Mouse (Mus musculus) intestine, embryonic 16.5 days (tissue): ENCODE results near the gene Slc4a5. TPM values are rescaled to one million over a fixed set of nuclear protein-coding genes. Genes with fewer than 3 reads are reported as not detected.

ENCODE experiments used
- ATAC-seq: fragments of 200-750 bp; cut with Nextera tagmentation; 2 replicates; pipeline ENCODE4 v1.8.0; 2017; ENCODE audit warnings: moderate TSS enrichment, moderate library complexity
- H3K27ac ChIP-seq: fragments of 300-500 bp; sonication (generic); 2 replicates; pipeline ENCODE4 v1.5.1; 2014; ENCODE audit warnings: mild to moderate bottlenecking, low read length
- H3K27me3 ChIP-seq: fragments of 300-500 bp; sonication (generic); replicated peaks from 2 replicates; pipeline ENCODE4 v1.6.1; 2014; ENCODE audit warnings: low read length, control low read depth, mixed read lengths; ENCODE audit not compliant: control insufficient read depth, insufficient read depth
- H3K36me3 ChIP-seq: fragments of 300-500 bp; sonication (generic); 2 replicates; pipeline ENCODE4 v1.6.1; 2014; ENCODE audit warnings: low read length, control low read depth; ENCODE audit not compliant: control insufficient read depth, insufficient read depth
- H3K4me1 ChIP-seq: fragments of 300-500 bp; sonication (generic); 2 replicates; pipeline ENCODE4 v1.6.1; 2014; ENCODE audit warnings: low read length, control low read depth, mixed read lengths; ENCODE audit not compliant: control insufficient read depth, insufficient read depth
- H3K4me2 ChIP-seq: fragments of 300-500 bp; sonication (generic); 2 replicates; pipeline ENCODE4 v1.6.1; 2014; ENCODE audit warnings: low read depth, low read length, control low read depth
- H3K4me3 ChIP-seq: fragments of 300-500 bp; sonication (generic); 2 replicates; pipeline ENCODE4 v1.5.1; 2014; ENCODE audit warnings: mild to moderate bottlenecking, low read length
- H3K9ac ChIP-seq: fragments of 300-500 bp; sonication (generic); 2 replicates; pipeline ENCODE4 v1.6.1; 2014; ENCODE audit warnings: low read depth, low read length
- H3K9me3 ChIP-seq: fragments of 300-500 bp; sonication (generic); 2 replicates; pipeline ENCODE4 v1.6.1; 2016; ENCODE audit warnings: low read length, control low read depth; ENCODE audit not compliant: control insufficient read depth
- WGBS: fragments of 180-500 bp; shearing (Covaris S2); extraction: QIAGEN DNeasy Blood & Tissue Kit; methylation state at CpG from one replicate; pipeline ENCODE4 v1.1.7; 2014; 5-methylcytosine and 5-hydroxymethylcytosine counted together
- polyA plus RNA-seq: library from polyadenylated mRNA; unstranded; fragments of >200 nt; fragmentation: Nextera tagmentation; extraction: Ambion mirVana; gene quantifications from 2 replicates; pipeline ENCODE4 v1.2.1, GENCODE M21; 2015

Gene Slc4a5
- polyA plus RNA-seq, 1 experiment from 2014 or later = 0.56 TPM

DNA sequence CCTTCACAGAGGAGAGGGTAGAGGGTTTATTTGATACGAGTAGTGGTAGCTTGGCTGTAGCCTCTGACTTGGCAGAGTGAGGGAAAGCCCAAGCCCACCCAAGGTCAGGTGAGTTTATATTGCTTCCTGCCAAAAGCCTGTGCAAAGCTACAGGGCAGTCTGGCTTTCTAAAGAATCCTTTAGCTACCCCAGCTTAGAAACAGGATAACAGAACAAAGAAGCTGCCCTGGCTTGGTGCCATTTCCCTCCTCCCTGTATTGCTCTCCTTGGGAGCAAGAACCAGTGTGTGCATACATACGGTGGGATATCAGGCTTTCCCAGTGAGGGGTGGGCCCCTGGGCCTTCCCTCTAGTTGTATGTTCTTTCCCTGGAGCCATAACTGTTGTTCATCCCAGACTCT, 9.1 kb upstream of the Slc4a5 start:
- no peak overlapping the region for H3K9ac ChIP-seq
- 30% methylated on average over 2 of the region's 2 CpGs for whole genome bisulfite sequencing
- ATAC-seq = no peak

DNA sequence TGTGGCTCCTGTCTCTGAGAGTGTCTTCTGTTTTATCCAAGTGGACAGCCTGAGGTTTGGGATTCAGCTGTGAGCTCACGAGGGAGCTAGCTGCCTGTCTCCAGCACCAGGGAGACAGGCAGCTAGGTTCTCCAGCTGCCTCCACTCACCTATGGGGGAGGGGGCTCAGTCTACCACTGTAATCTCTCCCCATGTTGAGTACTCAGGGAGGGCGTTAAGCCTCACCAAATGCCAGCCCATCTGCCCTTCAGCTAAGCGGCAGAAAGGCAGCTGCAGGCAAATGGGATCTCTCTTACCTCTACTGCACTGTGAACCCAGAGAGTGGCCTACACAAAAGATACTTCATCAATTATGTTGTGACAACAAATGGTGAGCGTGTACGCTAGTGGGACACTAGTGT, 8.1 kb upstream of the Slc4a5 start:
- 29% methylated on average over 5 of the region's 5 CpGs for WGBS
- Histone ChIP-seq H3K27ac (no peak overlapping the region), H3K9ac (no peak overlapping the region), H3K9me3 (no peaks in the 10 kb centered on the region), H3K27me3 (no peaks in the 10 kb centered on the region), H3K4me1 (peaks cover 4% of the 10 kb centered on the region; the same call in 1 of the 2 replicates), H3K4me3 (no peak overlapping the region), H3K36me3 (no peaks in the 10 kb centered on the region), H3K4me2 (no peak overlapping the region)
- no peak for ATAC-seq

More for the DNA sequence above, 9.1 kb upstream of the Slc4a5 start:
- Histone ChIP-seq H3K27ac (no peak overlapping the region), H3K27me3 (no peaks in the 10 kb centered on the region), H3K4me1 (peaks cover 4% of the 10 kb centered on the region; the same call in 1 of the 2 replicates), H3K4me2 (no peak overlapping the region), H3K9me3 (no peaks in the 10 kb centered on the region), H3K4me3 (no peak overlapping the region), H3K36me3 (no peaks in the 10 kb centered on the region)

DNA sequence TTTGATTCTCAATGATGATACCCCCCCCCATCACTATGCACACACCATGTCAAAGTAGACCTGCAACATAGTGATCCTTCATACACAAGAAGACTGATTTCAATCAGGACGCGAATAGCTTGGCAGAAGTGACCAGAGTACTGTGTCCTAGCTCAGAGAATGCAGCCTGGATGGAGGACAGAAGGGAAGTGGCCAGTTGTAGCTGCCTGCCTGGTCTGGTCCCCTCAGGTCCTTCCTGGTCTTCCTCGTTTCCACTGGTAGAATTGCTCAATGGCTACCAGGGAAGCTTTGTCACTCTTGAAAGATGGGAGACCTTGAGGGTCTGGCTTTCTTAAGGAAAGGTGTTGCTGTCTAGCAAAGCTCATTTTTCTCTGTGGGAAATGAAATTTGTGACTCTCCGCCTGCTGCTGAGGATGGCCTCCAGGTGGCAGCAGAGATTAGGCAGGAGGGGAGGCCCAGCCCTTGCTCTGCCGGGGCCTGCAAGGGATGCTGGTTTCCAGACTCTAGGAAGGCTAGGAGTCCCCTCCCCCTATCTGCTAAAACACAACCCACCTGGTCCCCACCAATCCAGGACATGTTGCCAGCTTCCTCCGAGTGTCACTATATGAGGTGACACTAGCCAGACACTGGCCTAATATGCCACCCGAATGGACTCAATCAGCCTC, 4.5 kb upstream of the Slc4a5 start:
- H3K27me3 ChIP-seq = no peaks in the 10 kb centered on the region
- H3K4me1 ChIP-seq = no peaks in the 10 kb centered on the region
- peak; percentile 72 for ATAC-seq
- no peaks in the 10 kb centered on the region for H3K9me3 ChIP-seq
- no peak overlapping the region for H3K4me3 ChIP-seq
- H3K4me2 ChIP-seq = no peak overlapping the region
- H3K27ac ChIP-seq = no peak overlapping the region
- WGBS = 13% methylated on average over 7 of the region's 7 CpGs
- H3K9ac ChIP-seq = no peak overlapping the region
- no peaks in the 10 kb centered on the region for H3K36me3 ChIP-seq

DNA sequence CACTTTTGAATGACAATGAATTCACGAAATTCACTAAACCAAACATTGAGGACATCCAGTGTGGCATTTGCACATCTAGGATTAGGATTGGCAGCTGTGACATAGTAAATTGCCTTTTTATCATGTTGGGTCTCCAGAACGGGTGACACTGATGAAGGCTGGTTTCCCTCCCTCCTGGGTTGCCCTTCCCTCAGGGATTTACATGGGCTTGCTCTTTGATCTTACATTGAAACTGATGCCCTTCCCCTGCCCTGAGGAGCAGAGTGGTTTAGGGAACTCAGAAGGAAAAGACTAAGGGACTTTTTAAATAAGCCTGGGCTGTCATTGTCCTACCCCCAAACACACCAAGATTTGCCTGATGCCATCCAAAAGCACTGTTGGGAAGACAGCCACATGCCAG, 11.9 kb downstream of the Slc4a5 start:
- no peak for ATAC-seq
- 41% methylated on average over 2 of the region's 2 CpGs for WGBS
- no peak overlapping the region for H3K4me3 ChIP-seq

DNA sequence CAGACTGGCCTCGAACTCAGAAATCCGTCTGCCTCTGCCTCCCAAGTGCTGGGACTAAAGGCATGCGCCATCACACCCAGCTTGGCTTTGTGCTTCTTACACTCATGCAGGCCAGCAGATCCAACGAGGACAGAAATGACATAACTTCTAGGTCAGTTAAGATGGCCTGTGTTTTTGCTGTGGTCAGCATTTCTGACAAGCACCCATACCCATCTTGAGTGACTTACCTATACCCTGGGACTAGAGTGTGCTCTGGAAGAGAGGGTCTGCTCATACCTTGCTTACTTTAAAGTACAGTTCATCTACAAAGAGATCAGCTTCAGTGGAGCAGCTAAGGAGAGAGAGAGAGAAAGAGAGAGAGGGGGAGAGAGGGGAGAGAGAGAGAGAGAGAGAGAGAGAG, 13.7 kb downstream of the Slc4a5 start:
- Histone ChIP-seq H3K4me3 (no peak overlapping the region), H3K36me3 (no peaks in the 10 kb centered on the region), H3K4me1 (peaks cover 6% of the 10 kb centered on the region; the same call in 1 of the 2 replicates), H3K27me3 (peaks cover 3% of the 10 kb centered on the region; the same call in 1 of the 2 replicates), H3K27ac (no peak overlapping the region), H3K9ac (no peak overlapping the region), H3K9me3 (no peaks in the 10 kb centered on the region), H3K4me2 (no peak overlapping the region)
- 82% methylated on average over 4 of the region's 4 CpGs for WGBS
- no peak for ATAC-seq

More for the DNA sequence above, 11.9 kb downstream of the Slc4a5 start:
- Histone ChIP-seq H3K36me3 (no peaks in the 10 kb centered on the region), H3K9ac (no peak overlapping the region), H3K4me2 (no peak overlapping the region), H3K9me3 (no peaks in the 10 kb centered on the region), H3K27ac (no peak overlapping the region), H3K27me3 (no peaks in the 10 kb centered on the region), H3K4me1 (0 out of 2 replicates have a peak, but pooled peaks cover 3% of the 10 kb centered on the region)

DNA sequence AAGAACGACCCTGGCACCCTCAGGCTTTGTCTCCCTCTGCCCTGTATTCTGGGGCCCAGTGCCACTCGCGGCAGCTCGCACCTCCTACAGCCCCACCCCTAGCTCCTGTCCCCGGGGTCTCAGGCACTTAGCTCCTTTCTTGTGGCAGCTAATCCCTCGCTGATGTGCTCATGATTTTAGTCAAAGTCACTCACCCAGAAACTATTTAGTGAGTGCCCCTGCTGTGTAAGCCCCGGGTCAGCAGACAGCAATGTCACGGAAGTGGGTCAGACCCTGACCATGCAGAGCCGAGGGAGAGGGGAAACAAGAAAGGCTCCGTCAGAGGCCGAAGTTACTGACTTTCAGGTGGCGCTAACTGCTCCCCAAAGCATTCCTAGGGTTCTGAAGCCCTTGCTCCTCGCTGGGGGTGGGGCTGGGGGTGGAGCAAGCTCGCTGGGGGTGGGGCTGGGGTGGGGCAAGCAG, 14.7 kb downstream of the Slc4a5 start:
- Histone ChIP-seq H3K4me2 (peak overlapping the region; percentile 51), H3K9me3 (no peaks in the 10 kb centered on the region), H3K4me1 (peaks cover 6% of the 10 kb centered on the region; the same call in 1 of the 2 replicates), H3K36me3 (no peaks in the 10 kb centered on the region), H3K27me3 (peaks cover 9% of the 10 kb centered on the region; the same call in 1 of the 2 replicates), H3K4me3 (peak overlapping the region; percentile 18), H3K27ac (no peak overlapping the region), H3K9ac (peak overlapping the region; percentile 34; the same call in 1 of the 2 replicates)
- peak; percentile 36; the same call in 1 of the 2 replicates for ATAC-seq
- WGBS = 5% methylated on average over 14 of the region's 14 CpGs

DNA sequence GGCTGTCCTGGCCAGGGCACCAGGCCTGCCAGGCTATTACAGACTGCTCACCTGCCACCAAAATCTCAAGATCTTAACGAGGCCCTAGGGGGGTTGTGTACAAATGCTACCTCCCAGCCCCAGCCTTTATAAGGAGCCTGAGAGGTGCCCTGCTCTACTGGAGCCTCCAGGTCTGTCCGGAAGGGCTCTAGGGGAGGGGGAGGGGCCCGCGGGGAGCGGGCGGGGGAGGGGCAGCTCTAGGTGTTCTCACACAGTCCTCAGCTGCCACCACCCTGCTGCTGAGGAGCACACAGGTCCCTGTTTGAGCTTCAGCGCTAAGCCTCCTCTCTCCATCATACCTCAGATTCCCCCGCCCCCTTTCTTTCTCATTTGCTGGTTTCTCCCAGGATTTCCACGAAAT, 17.5 kb downstream of the Slc4a5 start:
- under 1% methylated on average over 9 of the region's 9 CpGs for WGBS
- Histone ChIP-seq H3K4me1 (peaks cover 9% of the 10 kb centered on the region; the same call in 1 of the 2 replicates), H3K27ac (no peak overlapping the region), H3K9me3 (no peaks in the 10 kb centered on the region), H3K9ac (no peak overlapping the region), H3K4me2 (peak overlapping the region; percentile 29), H3K4me3 (no peak overlapping the region), H3K36me3 (no peaks in the 10 kb centered on the region), H3K27me3 (peaks cover 12% of the 10 kb centered on the region; the same call in 1 of the 2 replicates)
- no peak for ATAC-seq

DNA sequence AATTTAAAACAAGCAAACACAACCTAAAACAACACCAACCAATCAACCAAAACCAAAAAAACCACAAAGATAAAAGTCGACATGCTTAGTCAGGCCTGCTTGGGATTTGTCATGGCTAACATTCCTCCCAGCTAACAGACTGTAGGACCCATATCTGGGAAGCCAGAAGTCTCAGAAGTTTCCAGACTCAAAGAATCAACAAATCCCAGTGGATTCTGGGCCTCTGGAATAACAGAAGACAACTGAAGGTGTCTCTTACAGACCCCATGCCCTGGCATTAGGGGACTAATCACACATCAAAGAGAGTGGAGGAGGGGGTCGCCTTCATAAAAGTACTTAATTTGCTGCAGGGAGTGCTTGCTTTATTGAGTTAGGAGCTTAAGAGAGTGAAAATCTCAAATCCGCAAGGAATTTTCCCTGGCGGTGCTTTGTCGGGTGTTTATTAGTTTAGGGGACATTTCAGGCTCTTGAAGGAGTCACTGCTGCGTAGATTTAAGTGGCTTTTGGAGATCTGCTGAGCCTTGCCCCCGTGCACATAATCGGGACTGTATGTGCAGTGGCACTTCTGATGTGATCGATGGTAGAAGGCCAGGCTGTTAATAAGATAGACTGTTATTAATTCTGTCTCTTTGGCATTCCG, 24.9 kb downstream of the Slc4a5 start:
- no peaks in the 10 kb centered on the region for H3K36me3 ChIP-seq
- H3K27me3 ChIP-seq = 0 out of 2 replicates have a peak, but pooled peaks cover under 1% of the 10 kb centered on the region
- H3K4me1 ChIP-seq = peaks cover 8% of the 10 kb centered on the region
- H3K4me3 ChIP-seq = no peak overlapping the region
- no peaks in the 10 kb centered on the region for H3K9me3 ChIP-seq
- no peak overlapping the region for H3K9ac ChIP-seq
- no peak overlapping the region for H3K27ac ChIP-seq
- WGBS = 48% methylated on average over 10 of the region's 10 CpGs
- no peak for ATAC-seq
- no peak overlapping the region for H3K4me2 ChIP-seq

DNA sequence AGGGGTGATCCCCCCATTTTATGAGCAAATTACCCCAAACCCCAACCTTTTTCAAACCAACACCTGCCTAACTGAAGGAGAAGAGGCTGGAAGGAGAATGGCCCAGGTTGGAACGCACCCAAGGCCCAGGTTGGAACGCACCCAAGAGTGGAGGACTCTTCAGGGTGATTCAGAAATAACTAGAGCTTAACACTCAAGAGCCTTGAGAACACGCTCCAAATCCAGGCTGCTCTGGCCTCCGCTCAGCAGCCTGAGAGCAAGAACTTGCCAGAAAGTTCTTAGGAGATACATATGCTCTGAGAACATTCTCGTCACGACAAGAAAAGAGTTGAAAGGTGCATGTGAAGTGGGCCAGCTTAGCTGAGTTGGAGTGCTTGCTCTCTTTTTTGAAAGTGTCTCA, 25.5 kb downstream of the Slc4a5 start:
- H3K4me1 ChIP-seq = peaks cover 8% of the 10 kb centered on the region
- no peaks in the 10 kb centered on the region for H3K36me3 ChIP-seq
- no peak overlapping the region for H3K4me2 ChIP-seq
- H3K9me3 ChIP-seq = no peaks in the 10 kb centered on the region
- no peak for ATAC-seq
- H3K9ac ChIP-seq = no peak overlapping the region
- no peak overlapping the region for H3K27ac ChIP-seq
- H3K4me3 ChIP-seq = no peak overlapping the region
- no peaks in the 10 kb centered on the region for H3K27me3 ChIP-seq
- WGBS = 67% methylated on average over 6 of the region's 6 CpGs
